Mouse (Mus musculus): ENCODE data around the gene Rnf2.
"Not testable (repeated sequence)": the region's sequence is repeated elsewhere in the genome, so short reads cannot be mapped to it uniquely, and the experiment has no call there.

Rnf2 gene

DNA sequence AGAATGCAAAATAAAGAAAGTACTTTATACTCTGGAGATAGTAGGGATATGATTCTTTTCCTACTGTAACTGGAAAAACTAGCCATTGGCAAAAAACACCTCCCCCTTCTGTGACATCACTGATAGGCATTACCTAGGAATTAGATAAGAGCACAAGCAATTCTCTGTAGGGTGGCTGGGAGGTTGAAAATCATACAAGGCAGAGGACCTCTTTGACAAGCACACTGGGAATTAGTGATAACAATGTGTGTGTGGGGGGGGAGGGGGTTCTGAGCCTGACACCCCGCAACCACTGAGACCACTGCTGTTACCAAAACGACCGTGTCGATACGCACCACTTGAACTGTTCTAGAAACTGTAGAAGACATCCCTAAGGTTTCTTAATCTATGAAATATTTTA lies 16.0 kb downstream of the Rnf2 start:
- DNase-seq (ENCODE audit: low spot score) = no peak

- no peak for DNase-seq (ENCODE audit: low spot score)
Observed at GRCm38 (mm10) chr1:151483568-151483967, 17.2 kb downstream of the Rnf2 start.

GRCm38 (mm10) chr1:151482497-151482896 lies 18.3 kb downstream of the Rnf2 start:
- DNase-seq (ENCODE audit: low spot score) = no peak

GRCm38 (mm10) chr1:151472386-151472785 lies 28.4 kb downstream of the Rnf2 start:
- not testable (repeated sequence) for DNase-seq (ENCODE audit: low spot score)

- no peak for DNase-seq (ENCODE audit: low spot score)
Observed at GRCm38 (mm10) chr1:151471429-151471828, 29.3 kb downstream of the Rnf2 start.

DNA sequence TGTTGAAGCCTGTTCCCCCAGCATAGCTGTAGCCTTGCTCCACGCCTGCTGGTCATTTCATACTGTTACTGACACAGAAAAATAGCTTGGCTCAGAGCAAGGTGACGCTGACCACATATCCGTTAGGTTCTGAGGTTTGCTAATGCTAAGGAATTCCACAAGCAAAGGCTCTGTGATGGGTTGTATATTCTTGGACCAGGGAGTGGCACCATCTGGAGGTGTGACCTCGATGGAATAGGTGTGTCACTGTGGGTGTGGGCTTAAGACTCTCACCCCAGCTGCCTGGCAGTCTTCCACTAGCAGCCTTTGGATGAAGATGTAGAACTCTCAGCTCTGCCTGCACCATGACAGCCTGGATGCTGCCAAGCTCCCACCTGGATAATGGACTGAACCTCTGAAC lies 34.2 kb downstream of the Rnf2 start:
- no peak for DNase-seq (ENCODE audit: low spot score)

- no peak for DNase-seq (ENCODE audit: low spot score)
Observed at GRCm38 (mm10) chr1:151464914-151465313, 35.8 kb downstream of the Rnf2 start.

- no peak for DNase-seq (ENCODE audit: low spot score)
Observed at GRCm38 (mm10) chr1:151461265-151461664, 39.5 kb downstream of the Rnf2 start.

- no peak for DNase-seq (ENCODE audit: low spot score)
Observed at GRCm38 (mm10) chr1:151457087-151457486, 43.7 kb downstream of the Rnf2 start.

GRCm38 (mm10) chr1:151451946-151452345 lies 48.8 kb downstream of the Rnf2 start:
- DNase-seq (ENCODE audit: low spot score) = no peak

DNA sequence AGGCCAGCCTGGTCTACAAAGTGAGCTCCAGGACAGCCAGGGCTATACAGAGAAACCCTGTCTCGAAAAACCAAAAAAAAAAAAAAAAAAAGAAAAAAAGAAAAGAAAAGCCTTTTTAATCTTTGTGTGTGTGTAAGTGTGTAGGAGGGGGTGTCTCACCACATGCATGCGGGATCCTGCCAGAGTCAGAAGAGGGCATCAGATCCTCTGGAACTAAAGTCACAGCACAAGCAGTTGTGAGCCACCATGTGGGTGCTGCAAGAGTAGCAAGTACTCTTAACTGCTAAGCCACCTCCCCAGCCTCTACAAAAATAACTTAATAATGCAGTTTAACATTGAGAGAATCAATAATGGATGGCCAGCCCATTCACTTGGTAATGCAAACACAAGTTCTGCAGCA lies 49.9 kb downstream of the Rnf2 start:
- DNase-seq (ENCODE audit: low spot score) = no peak

GRCm38 (mm10) chr1:151449866-151450265 lies 50.9 kb downstream of the Rnf2 start:
- DNase-seq (ENCODE audit: low spot score) = no peak

DNA sequence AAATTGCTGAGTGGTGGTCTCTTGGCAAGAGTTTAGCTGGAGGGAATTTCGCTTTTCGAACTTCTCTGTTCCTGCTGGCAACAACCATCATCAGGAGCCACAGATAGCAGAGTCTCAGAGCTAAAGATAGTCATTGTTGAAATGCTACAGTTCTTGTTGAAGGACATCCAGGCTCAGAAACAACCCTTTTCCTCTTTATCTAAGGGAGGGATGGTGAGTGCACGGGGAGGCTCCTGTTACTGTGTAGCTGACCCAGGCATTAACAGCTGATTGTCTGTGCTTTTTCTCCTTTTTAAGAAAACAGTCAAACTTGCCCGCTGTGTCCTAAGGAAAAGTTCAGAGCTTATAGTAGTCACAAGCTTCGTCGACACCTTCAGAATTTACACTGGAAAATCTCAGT lies 65.3 kb downstream of the Rnf2 start:
- no peak for DNase-seq (ENCODE audit: low spot score)

- DNase-seq (ENCODE audit: low spot score) = no peak
Observed at GRCm38 (mm10) chr1:151429316-151429715, 71.4 kb downstream of the Rnf2 start.

DNA sequence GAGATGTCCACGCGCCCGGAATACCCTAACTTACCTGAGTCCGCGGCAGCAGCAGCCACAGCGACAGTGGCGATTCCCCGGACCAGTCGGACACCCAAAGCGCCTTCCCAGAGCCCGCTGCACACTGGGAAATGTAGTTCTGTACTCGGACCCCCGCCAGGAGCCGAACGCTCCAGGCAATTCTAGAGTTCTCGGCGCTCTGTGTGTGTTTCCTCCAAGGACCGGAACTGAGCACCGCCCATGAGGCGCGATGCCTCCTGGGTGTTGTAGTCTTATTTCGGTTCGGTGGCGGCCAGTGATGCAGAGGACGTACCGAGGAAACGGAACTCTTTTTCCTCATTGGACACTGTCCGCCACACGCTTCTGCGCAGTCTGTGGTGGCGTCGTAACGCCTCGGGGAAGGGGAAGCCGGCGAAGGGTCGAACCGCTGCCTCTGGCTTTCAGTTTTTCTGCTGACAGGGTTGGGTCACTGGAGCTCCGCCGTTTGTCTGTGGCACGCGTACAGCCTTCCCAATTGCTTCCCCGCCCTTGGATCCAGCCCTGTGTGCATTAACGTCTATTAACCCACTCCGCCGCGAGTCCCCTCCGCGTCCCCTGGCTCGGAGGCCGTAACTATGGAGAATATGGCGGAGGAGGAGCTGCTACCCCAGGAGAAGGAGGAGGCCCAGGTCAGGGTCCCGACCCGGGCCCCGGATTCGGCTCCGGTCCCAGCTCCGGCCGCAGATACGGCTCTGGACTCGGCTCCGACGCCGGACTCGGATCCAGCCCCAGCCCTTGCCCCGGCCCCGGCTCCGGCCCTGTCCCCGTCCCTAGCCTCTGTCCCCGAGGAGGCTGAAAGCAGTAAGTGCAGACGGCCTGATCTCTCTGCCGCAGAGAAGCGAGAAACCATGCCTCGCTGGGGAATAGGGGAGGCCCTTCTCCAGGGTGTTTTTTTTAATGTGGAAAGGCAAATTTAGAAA lies 72.2 kb downstream of the Rnf2 start, which contains the start of the genes Swt1 and Trmt1l:
Gene Swt1 (minus strand): TSS at position 193 of the 959 bp plus-strand sequence.
Gene Trmt1l (plus strand): TSS at position 280 of the 959 bp plus-strand sequence.
- peak; percentile 96 for DNase-seq (ENCODE audit: low spot score)

DNA sequence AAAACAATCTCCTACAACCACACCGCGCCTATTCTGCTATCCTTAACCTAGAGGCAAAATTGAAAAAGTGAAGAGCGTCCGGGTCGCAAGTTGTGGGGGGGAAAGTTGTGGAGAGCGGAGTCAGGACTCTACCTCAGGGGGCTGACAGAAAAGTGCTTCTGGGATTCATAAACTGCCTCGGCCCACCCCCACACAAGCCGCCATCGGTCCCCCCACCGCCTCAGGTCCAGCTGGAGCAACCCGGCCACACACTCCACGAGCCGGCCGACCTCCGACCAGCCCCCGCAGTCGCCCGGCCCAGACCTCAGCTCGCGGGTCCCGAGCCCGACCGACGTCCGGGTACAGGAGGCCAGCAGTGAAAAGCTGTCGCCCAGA lies 72.9 kb downstream of the Rnf2 start:
- no peak for DNase-seq (ENCODE audit: low spot score)

DNA sequence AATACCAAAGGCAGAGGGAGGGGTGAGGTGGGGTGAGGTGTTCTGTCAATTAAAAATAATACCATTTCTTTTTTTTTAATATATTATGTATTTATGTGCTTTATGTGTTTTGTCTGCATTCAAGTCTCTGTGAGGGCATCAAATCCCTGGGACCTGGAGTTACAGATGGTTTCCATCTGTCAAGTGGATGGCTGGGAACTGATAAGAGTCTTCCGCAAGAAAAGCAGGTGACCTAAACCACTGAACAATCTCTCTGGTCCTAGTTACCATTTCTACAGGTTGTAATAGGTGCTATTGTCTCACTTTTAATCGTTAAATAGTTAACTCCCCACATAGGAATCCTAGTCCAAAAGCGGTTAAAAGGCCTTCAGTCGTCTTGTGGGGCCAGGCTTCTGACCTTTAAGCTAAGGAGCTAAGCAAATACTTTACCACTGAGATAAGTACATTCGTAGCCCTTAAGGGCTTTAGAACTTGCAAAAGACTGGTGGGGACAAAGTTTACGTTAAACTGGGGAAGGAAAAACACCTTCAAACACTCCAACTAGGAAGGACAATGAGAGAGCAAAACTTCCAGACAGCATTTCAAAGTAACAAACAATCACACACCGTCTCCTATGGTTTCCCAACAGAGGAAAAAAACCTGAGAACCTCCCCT lies 73.7 kb downstream of the Rnf2 start:
- DNase-seq (ENCODE audit: low spot score) = no peak

- no peak for DNase-seq (ENCODE audit: low spot score)
Observed at GRCm38 (mm10) chr1:151422178-151422577, 78.6 kb downstream of the Rnf2 start.

DNA sequence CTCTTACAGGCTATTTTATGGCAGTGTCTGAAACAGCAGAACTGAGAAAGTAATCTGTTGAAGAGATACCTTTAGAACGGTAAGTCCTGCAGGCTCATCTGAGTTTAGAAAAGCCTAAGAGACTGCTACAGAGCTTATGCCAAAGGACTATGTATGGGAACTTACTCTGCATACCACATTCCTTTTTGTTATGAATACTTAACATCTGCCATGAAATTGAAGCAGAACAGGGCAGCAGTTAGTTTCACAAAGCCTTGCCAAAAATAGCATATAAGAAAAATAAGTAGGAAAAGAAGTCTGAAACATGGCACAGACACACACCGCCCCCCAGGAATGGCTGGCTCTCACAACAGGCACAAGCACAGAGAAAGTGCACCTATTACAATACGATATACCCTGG lies 90.9 kb downstream of the Rnf2 start:
- no peak for DNase-seq (ENCODE audit: low spot score)
